Mouse (Mus musculus) hindbrain, embryonic 13.5 days (tissue): ENCODE data around the gene Apoc3. TPM values are rescaled to one million over a fixed set of nuclear protein-coding genes. Genes with fewer than 3 reads are reported as not detected.

Experiments
- ATAC-seq: fragments of 200-750 bp; cut with Nextera tagmentation; 2 replicates; pipeline ENCODE4 v1.8.0; 2017; ENCODE audit warnings: moderate TSS enrichment; ENCODE audit not compliant: low FRiP score
- H3K27ac ChIP-seq: fragments of 300-500 bp; sonication (generic); 2 replicates; pipeline ENCODE4 v1.5.1; 2015; ENCODE audit warnings: inconsistent platforms, mild to moderate bottlenecking, moderate library complexity
- H3K27me3 ChIP-seq: fragments of 300-500 bp; sonication (generic); 2 replicates; pipeline ENCODE4 v1.6.1; 2015; ENCODE audit warnings: mild to moderate bottlenecking, inconsistent platforms
- H3K36me3 ChIP-seq: fragments of 300-500 bp; sonication (generic); 2 replicates; pipeline ENCODE4 v1.6.1; 2015; ENCODE audit warnings: mild to moderate bottlenecking, inconsistent platforms
- H3K4me1 ChIP-seq: fragments of 300-500 bp; sonication (generic); replicated peaks from 2 replicates; pipeline ENCODE4 v1.6.1; 2015; ENCODE audit warnings: inconsistent platforms
- H3K4me2 ChIP-seq: fragments of 300-500 bp; sonication (generic); 2 replicates; pipeline ENCODE4 v1.6.1; 2015; ENCODE audit warnings: inconsistent platforms, mild to moderate bottlenecking, moderate library complexity
- H3K4me3 ChIP-seq: fragments of 300-500 bp; sonication (generic); 2 replicates; pipeline ENCODE4 v1.5.1; 2015; ENCODE audit warnings: mild to moderate bottlenecking, inconsistent platforms
- H3K9ac ChIP-seq: fragments of 300-500 bp; sonication (generic); 2 replicates; pipeline ENCODE4 v1.6.1; 2015; ENCODE audit warnings: mild to moderate bottlenecking, inconsistent platforms
- H3K9me3 ChIP-seq: fragments of 300-500 bp; sonication (generic); 2 replicates; pipeline ENCODE4 v1.6.1; 2016; ENCODE audit warnings: inconsistent platforms
- WGBS: fragments of 180-500 bp; shearing (Covaris S2); methylation state at CpG from one replicate; pipeline ENCODE4 v1.1.7; 2015; 5-methylcytosine and 5-hydroxymethylcytosine counted together
- polyA plus RNA-seq: library from polyadenylated mRNA; unstranded; fragments of >200 nt; fragmentation: Nextera tagmentation; extraction: Ambion mirVana; gene quantifications from 2 replicates; pipeline ENCODE4 v1.2.1, GENCODE M21; 2015

Gene Apoc3
- polyA plus RNA-seq, 1 experiment from 2014 or later, result not detected

- H3K4me2 ChIP-seq, result no peak overlapping the region
- H3K9me3 ChIP-seq, result no peaks in the 10 kb centered on the region
- WGBS, result 90% methylated on average over 4 of the region's 4 CpGs
- no peaks in the 10 kb centered on the region for H3K27me3 ChIP-seq
- no peak overlapping the region for H3K9ac ChIP-seq
- no peak overlapping the region for H3K4me3 ChIP-seq
- ATAC-seq, result no peak
- H3K27ac ChIP-seq, result no peak overlapping the region
- H3K4me1 ChIP-seq, result 0 out of 2 replicates have a peak, but pooled peaks cover 2% of the 10 kb centered on the region
- no peaks in the 10 kb centered on the region for H3K36me3 ChIP-seq
Observed at GRCm38 (mm10) chr9:46188370-46188769, 47.1 kb downstream of the Apoc3 start.

GRCm38 (mm10) chr9:46186387-46186786 lies 49.0 kb downstream of the Apoc3 start:
- no peak for ATAC-seq
- Histone ChIP-seq H3K9me3 (no peaks in the 10 kb centered on the region), H3K27me3 (no peaks in the 10 kb centered on the region), H3K4me1 (0 out of 2 replicates have a peak, but pooled peaks cover 2% of the 10 kb centered on the region), H3K36me3 (no peaks in the 10 kb centered on the region; the same call in 1 of the 2 replicates), H3K27ac (no peak overlapping the region), H3K4me3 (no peak overlapping the region), H3K4me2 (no peak overlapping the region), H3K9ac (no peak overlapping the region)
- WGBS, result 85% methylated on average over 1 of the region's 1 CpGs

- Histone ChIP-seq H3K27me3 (no peaks in the 10 kb centered on the region), H3K36me3 (no peaks in the 10 kb centered on the region; the same call in 1 of the 2 replicates), H3K9ac (no peak overlapping the region), H3K27ac (no peak overlapping the region), H3K4me3 (no peak overlapping the region), H3K4me1 (peaks cover 2% of the 10 kb centered on the region; the same call in 1 of the 2 replicates), H3K4me2 (no peak overlapping the region), H3K9me3 (no peaks in the 10 kb centered on the region)
- no peak for ATAC-seq
- whole genome bisulfite sequencing, result 52% methylated on average over 2 of the region's 2 CpGs
Observed at GRCm38 (mm10) chr9:46185191-46185590, 50.2 kb downstream of the Apoc3 start.

- Histone ChIP-seq H3K4me1 (peaks cover 2% of the 10 kb centered on the region; the same call in 1 of the 2 replicates), H3K27me3 (no peaks in the 10 kb centered on the region), H3K36me3 (no peaks in the 10 kb centered on the region; the same call in none of the 2 replicates), H3K27ac (no peak overlapping the region), H3K9me3 (no peaks in the 10 kb centered on the region), H3K4me2 (no peak overlapping the region), H3K9ac (no peak overlapping the region), H3K4me3 (no peak overlapping the region)
- no peak for ATAC-seq
- WGBS, result 84% methylated on average over 5 of the region's 5 CpGs
Observed at GRCm38 (mm10) chr9:46184542-46184941, 50.9 kb downstream of the Apoc3 start.

Other genes starting within 250 kb of the Apoc3 start
- 301 and 314 TPM in 2 replicates for gene Pafah1b2, start 222.9 kb downstream of the Apoc3 start, polyA plus RNA-seq
- gene Sik3, start 222.8 kb downstream of the Apoc3 start, polyA plus RNA-seq, result 5.5 and 5.6 TPM in 2 replicates
- 3.3 and 3.7 TPM in 2 replicates for gene Apoa1, start 7.1 kb downstream of the Apoc3 start, polyA plus RNA-seq
- not detected in 2 replicates for gene Apoa4, start 5.1 kb upstream of the Apoc3 start, polyA plus RNA-seq
- gene Apoa5, start 33.0 kb upstream of the Apoc3 start, polyA plus RNA-seq, result not detected in 2 replicates
- gene Zpr1, start 37.4 kb upstream of the Apoc3 start, polyA plus RNA-seq, result 60.2 and 61.1 TPM in 2 replicates
- 17.5 and 18.3 TPM in 2 replicates for gene Bud13, start 47.4 kb upstream of the Apoc3 start, polyA plus RNA-seq
- not detected in 2 replicates for gene 4931429L15Rik, start 84.3 kb upstream of the Apoc3 start, polyA plus RNA-seq